ENCODE assay signal across 24 mouse cellular contexts in the genomic region with DNA sequence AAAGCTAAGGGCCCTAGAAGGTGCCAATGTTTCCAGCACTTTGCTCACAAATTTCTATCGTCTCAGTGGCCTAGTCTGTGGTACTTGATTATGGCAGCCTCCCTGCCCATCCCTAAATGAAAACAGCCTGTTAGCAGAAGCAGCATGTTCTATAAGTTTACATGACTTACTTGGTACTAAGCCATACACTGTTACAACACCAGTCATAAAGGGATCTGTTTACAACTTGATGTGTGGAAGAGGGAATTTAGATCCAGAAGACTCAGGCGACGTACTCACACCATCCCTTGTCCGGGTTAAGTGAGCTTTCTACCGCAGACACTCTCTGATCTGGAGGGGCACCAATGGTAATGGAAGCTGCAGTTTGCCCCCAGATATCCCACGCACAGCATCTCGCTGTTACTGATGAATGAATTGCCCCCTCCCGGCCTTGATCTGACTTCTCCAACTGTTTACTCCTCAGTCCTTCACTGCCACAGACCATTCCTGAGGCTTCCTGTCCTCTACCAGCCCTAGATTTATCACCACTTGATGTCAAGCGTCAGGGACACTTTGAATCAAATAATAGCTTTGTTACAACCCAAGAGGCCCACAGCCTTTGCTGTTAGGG.
"Had no signal": no experiment of that assay in that cellular context is flagged by ENCODE, and none has a peak within 500 bp of the region (broad histone marks: within the 10 kb centered on the region; RNA-seq: fewer than 3 reads in every experiment).

No protein-coding gene starts in this region.

- ATAC-seq: hindbrain, postnatal 0 days; intestine, embryonic 16.5 days; liver, embryonic 12.5 days had no signal

- H3K9me3 ChIP-seq: heart, embryonic 10.5 days; heart, embryonic 12.5 days; hindbrain, embryonic 13.5 days; hindbrain, embryonic 15.5 days; kidney, embryonic 15.5 days; limb, embryonic 13.5 days; limb, embryonic 15.5 days; liver, embryonic 12.5 days had no signal

- H3K9ac ChIP-seq: heart, embryonic 12.5 days; hindbrain, embryonic 13.5 days; hindbrain, embryonic 15.5 days; kidney, embryonic 15.5 days; limb, embryonic 13.5 days; limb, embryonic 15.5 days; liver, embryonic 12.5 days; liver, embryonic 14.5 days had no signal

- H3K27me3 ChIP-seq: heart, embryonic 12.5 days; hindbrain, embryonic 13.5 days; hindbrain, embryonic 15.5 days; kidney, embryonic 15.5 days; limb, embryonic 13.5 days; limb, embryonic 15.5 days; liver, embryonic 12.5 days had no signal

- H3K4me3 ChIP-seq: heart, embryonic 10.5 days; heart, embryonic 12.5 days; hindbrain, embryonic 13.5 days; hindbrain, embryonic 15.5 days; kidney, embryonic 15.5 days; limb, embryonic 13.5 days; limb, embryonic 15.5 days; liver, embryonic 12.5 days had no signal

- H3K4me2 ChIP-seq: heart, embryonic 12.5 days; hindbrain, embryonic 13.5 days; hindbrain, embryonic 15.5 days; kidney, embryonic 15.5 days; limb, embryonic 13.5 days; limb, embryonic 15.5 days; liver, embryonic 12.5 days had no signal

- H3K27ac ChIP-seq: heart, embryonic 10.5 days; hindbrain, embryonic 13.5 days; hindbrain, embryonic 15.5 days; hindbrain, postnatal 0 days; kidney, embryonic 15.5 days; kidney, postnatal 0 days; limb, embryonic 13.5 days; limb, embryonic 15.5 days; liver, embryonic 12.5 days; liver, embryonic 14.5 days had no signal

- H3K4me1 ChIP-seq: hindbrain, embryonic 13.5 days; hindbrain, embryonic 15.5 days had no signal

- H3K36me3 ChIP-seq: heart, embryonic 10.5 days; heart, embryonic 12.5 days; hindbrain, embryonic 13.5 days; hindbrain, embryonic 15.5 days; kidney, embryonic 15.5 days; limb, embryonic 13.5 days; limb, embryonic 15.5 days; liver, embryonic 12.5 days had no signal

- DNase-seq: gastrocnemius, postnatal 14 days; gastrocnemius, postnatal 36 days; heart, adult 18-20 months; heart, postnatal 10 days; kidney, adult 11 months; kidney, adult 2 months; kidney, adult 9 months; kidney, postnatal 14 days; kidney, postnatal 36 days; layer of hippocampus, adult 9-11 months; layer of hippocampus, postnatal 36 days; left cerebral cortex, postnatal 4 days had no signal
